Mouse (Mus musculus): ENCODE measurements around the gene Rbm18.

GRCm38 (mm10) chr2:36093301-36093700 lies 43.3 kb downstream of the Rbm18 start:
- TF ChIP-seq CTCF (IDR thresholded peaks at IDR 0.05; ENCODE audit: low read depth, low read length) (no peak), EP300 (IDR thresholded peaks at IDR 0.05; ENCODE audit: insufficient read depth, low read depth, low read length) (no peak)

Data from ES-Bruce4 (cell line).